Mouse (Mus musculus) intestine, embryonic 16.5 days (tissue): ENCODE results near the gene Klhl25. TPM values are rescaled to one million over a fixed set of nuclear protein-coding genes. Genes with fewer than 3 reads are reported as not detected.
A peak's percentile ranks its signal among the peaks of the same experiment; 100 is the strongest.
"Not testable (repeated sequence)": the region's sequence is repeated elsewhere in the genome, so short reads cannot be mapped to it uniquely, and the experiment has no call there.

Experiments
- ATAC-seq: fragments of 200-750 bp; cut with Nextera tagmentation; 2 replicates; pipeline ENCODE4 v1.8.0; 2017; ENCODE audit warnings: moderate TSS enrichment, moderate library complexity
- H3K27ac ChIP-seq: fragments of 300-500 bp; sonication (generic); 2 replicates; pipeline ENCODE4 v1.5.1; 2014; ENCODE audit warnings: mild to moderate bottlenecking, low read length
- H3K27me3 ChIP-seq: fragments of 300-500 bp; sonication (generic); replicated peaks from 2 replicates; pipeline ENCODE4 v1.6.1; 2014; ENCODE audit warnings: low read length, control low read depth, mixed read lengths; ENCODE audit not compliant: control insufficient read depth, insufficient read depth
- H3K36me3 ChIP-seq: fragments of 300-500 bp; sonication (generic); 2 replicates; pipeline ENCODE4 v1.6.1; 2014; ENCODE audit warnings: low read length, control low read depth; ENCODE audit not compliant: control insufficient read depth, insufficient read depth
- H3K4me1 ChIP-seq: fragments of 300-500 bp; sonication (generic); 2 replicates; pipeline ENCODE4 v1.6.1; 2014; ENCODE audit warnings: low read length, control low read depth, mixed read lengths; ENCODE audit not compliant: control insufficient read depth, insufficient read depth
- H3K4me2 ChIP-seq: fragments of 300-500 bp; sonication (generic); 2 replicates; pipeline ENCODE4 v1.6.1; 2014; ENCODE audit warnings: low read depth, low read length, control low read depth
- H3K4me3 ChIP-seq: fragments of 300-500 bp; sonication (generic); 2 replicates; pipeline ENCODE4 v1.5.1; 2014; ENCODE audit warnings: mild to moderate bottlenecking, low read length
- H3K9ac ChIP-seq: fragments of 300-500 bp; sonication (generic); 2 replicates; pipeline ENCODE4 v1.6.1; 2014; ENCODE audit warnings: low read depth, low read length
- H3K9me3 ChIP-seq: fragments of 300-500 bp; sonication (generic); 2 replicates; pipeline ENCODE4 v1.6.1; 2016; ENCODE audit warnings: low read length, control low read depth; ENCODE audit not compliant: control insufficient read depth
- WGBS: fragments of 180-500 bp; shearing (Covaris S2); extraction: QIAGEN DNeasy Blood & Tissue Kit; methylation state at CpG from one replicate; pipeline ENCODE4 v1.1.7; 2014; 5-methylcytosine and 5-hydroxymethylcytosine counted together
- polyA plus RNA-seq: library from polyadenylated mRNA; unstranded; fragments of >200 nt; fragmentation: Nextera tagmentation; extraction: Ambion mirVana; gene quantifications from 2 replicates; pipeline ENCODE4 v1.2.1, GENCODE M21; 2015

The Klhl25 gene
- polyA plus RNA-seq, 1 experiment from 2014 or later = 10.4 TPM

GRCm38 (mm10) chr7:75866557-75866956 lies 18.4 kb downstream of the Klhl25 start:
- Histone ChIP-seq H3K4me2 (no peak overlapping the region), H3K36me3 (peaks cover 24% of the 10 kb centered on the region), H3K4me3 (no peak overlapping the region), H3K27me3 (no peaks in the 10 kb centered on the region), H3K27ac (no peak overlapping the region), H3K4me1 (no peaks in the 10 kb centered on the region; the same call in 1 of the 2 replicates), H3K9me3 (no peaks in the 10 kb centered on the region), H3K9ac (no peak overlapping the region)
- ATAC-seq = no peak
- 86% methylated on average over 13 of the region's 13 CpGs for WGBS

GRCm38 (mm10) chr7:75868687-75869086 lies 20.6 kb downstream of the Klhl25 start:
- no peak overlapping the region for H3K27ac ChIP-seq

GRCm38 (mm10) chr7:75870551-75870950 lies 22.4 kb downstream of the Klhl25 start:
- no peak overlapping the region for H3K4me3 ChIP-seq
- no peak for ATAC-seq
- H3K9me3 ChIP-seq = no peaks in the 10 kb centered on the region
- 74% methylated on average over 9 of the region's 9 CpGs for WGBS
- no peak overlapping the region for H3K9ac ChIP-seq
- H3K4me2 ChIP-seq = no peak overlapping the region
- H3K36me3 ChIP-seq = peaks cover 21% of the 10 kb centered on the region
- H3K27ac ChIP-seq = no peak overlapping the region
- H3K27me3 ChIP-seq = no peaks in the 10 kb centered on the region
- H3K4me1 ChIP-seq = no peaks in the 10 kb centered on the region; the same call in 1 of the 2 replicates

More at GRCm38 (mm10) chr7:75868687-75869086, 20.6 kb downstream of the Klhl25 start:
- H3K4me2 ChIP-seq = no peak overlapping the region
- peak; percentile 19; the same call in 1 of the 2 replicates for ATAC-seq
- H3K27me3 ChIP-seq = no peaks in the 10 kb centered on the region
- H3K4me3 ChIP-seq = no peak overlapping the region
- no peaks in the 10 kb centered on the region for H3K9me3 ChIP-seq
- 64% methylated on average over 2 of the region's 2 CpGs for WGBS
- H3K4me1 ChIP-seq = no peaks in the 10 kb centered on the region; the same call in 1 of the 2 replicates
- H3K36me3 ChIP-seq = peaks cover 28% of the 10 kb centered on the region
- H3K9ac ChIP-seq = no peak overlapping the region

GRCm38 (mm10) chr7:75872255-75872654 lies 24.1 kb downstream of the Klhl25 start:
- no peak overlapping the region for H3K4me2 ChIP-seq
- ATAC-seq = no peak
- no peak overlapping the region for H3K27ac ChIP-seq
- 46% methylated on average over 5 of the region's 5 CpGs for WGBS
- no peak overlapping the region for H3K4me3 ChIP-seq
- no peaks in the 10 kb centered on the region for H3K27me3 ChIP-seq
- H3K9me3 ChIP-seq = no peaks in the 10 kb centered on the region
- no peaks in the 10 kb centered on the region; the same call in 1 of the 2 replicates for H3K4me1 ChIP-seq
- H3K36me3 ChIP-seq = peaks cover 10% of the 10 kb centered on the region; the same call in 1 of the 2 replicates
- no peak overlapping the region for H3K9ac ChIP-seq

- H3K36me3 ChIP-seq = peaks cover 10% of the 10 kb centered on the region; the same call in 1 of the 2 replicates
- WGBS = 86% methylated on average over 8 of the region's 8 CpGs
- no peak overlapping the region for H3K4me2 ChIP-seq
- no peak overlapping the region for H3K9ac ChIP-seq
- H3K4me1 ChIP-seq = no peaks in the 10 kb centered on the region; the same call in 1 of the 2 replicates
- no peak overlapping the region for H3K27ac ChIP-seq
- H3K4me3 ChIP-seq = no peak overlapping the region
- H3K9me3 ChIP-seq = no peaks in the 10 kb centered on the region
- no peak for ATAC-seq
- H3K27me3 ChIP-seq = no peaks in the 10 kb centered on the region
These were observed 24.6 kb downstream of the Klhl25 start for GRCm38 (mm10) chr7:75872697-75873096.

GRCm38 (mm10) chr7:75873216-75873615 lies 25.1 kb downstream of the Klhl25 start:
- Histone ChIP-seq H3K36me3 (peaks cover 10% of the 10 kb centered on the region; the same call in 1 of the 2 replicates), H3K9ac (no peak overlapping the region), H3K4me2 (no peak overlapping the region), H3K4me3 (no peak overlapping the region), H3K4me1 (no peaks in the 10 kb centered on the region; the same call in 1 of the 2 replicates), H3K27me3 (no peaks in the 10 kb centered on the region), H3K9me3 (no peaks in the 10 kb centered on the region), H3K27ac (no peak overlapping the region)
- no peak for ATAC-seq
- 78% methylated on average over 3 of the region's 3 CpGs for WGBS

GRCm38 (mm10) chr7:75873746-75874145 lies 25.6 kb downstream of the Klhl25 start:
- 92% methylated on average over 7 of the region's 7 CpGs for WGBS
- Histone ChIP-seq H3K27me3 (no peaks in the 10 kb centered on the region), H3K36me3 (peaks cover 10% of the 10 kb centered on the region; the same call in 1 of the 2 replicates), H3K9ac (no peak overlapping the region), H3K27ac (no peak overlapping the region), H3K4me2 (no peak overlapping the region), H3K4me1 (no peaks in the 10 kb centered on the region), H3K9me3 (no peaks in the 10 kb centered on the region), H3K4me3 (no peak overlapping the region)
- no peak; the same call in 1 of the 2 replicates for ATAC-seq

- not testable (repeated sequence) for H3K9ac ChIP-seq, H3K9me3 ChIP-seq, H3K4me1 ChIP-seq, H3K4me2 ChIP-seq, ATAC-seq, H3K4me3 ChIP-seq, H3K36me3 ChIP-seq, H3K27ac ChIP-seq, H3K27me3 ChIP-seq
- WGBS = 74% methylated on average over 2 of the region's 2 CpGs
These were observed 31.3 kb downstream of the Klhl25 start for GRCm38 (mm10) chr7:75879436-75879835.

GRCm38 (mm10) chr7:75880236-75880635 lies 32.1 kb downstream of the Klhl25 start:
- Histone ChIP-seq H3K9ac (no peak overlapping the region), H3K9me3 (no peaks in the 10 kb centered on the region), H3K4me3 (no peak overlapping the region), H3K36me3 (no peaks in the 10 kb centered on the region), H3K4me2 (no peak overlapping the region), H3K4me1 (no peaks in the 10 kb centered on the region), H3K27me3 (no peaks in the 10 kb centered on the region), H3K27ac (no peak overlapping the region)
- ATAC-seq = peak; percentile 53; the same call in 1 of the 2 replicates
- 60% methylated on average over 8 of the region's 8 CpGs for WGBS

GRCm38 (mm10) chr7:75880650-75881049 lies 32.5 kb downstream of the Klhl25 start:
- H3K27me3 ChIP-seq = no peaks in the 10 kb centered on the region
- H3K27ac ChIP-seq = no peak overlapping the region
- H3K9ac ChIP-seq = no peak overlapping the region
- no peak overlapping the region for H3K4me3 ChIP-seq
- H3K9me3 ChIP-seq = no peaks in the 10 kb centered on the region
- WGBS = 2% methylated on average over 8 of the region's 8 CpGs
- no peaks in the 10 kb centered on the region for H3K36me3 ChIP-seq
- no peaks in the 10 kb centered on the region for H3K4me1 ChIP-seq
- ATAC-seq = peak; percentile 88
- no peak overlapping the region for H3K4me2 ChIP-seq
